ENCODE assay signal across 9 mouse cellular contexts in genomic region chr17:25475946-25476744, GRCm38 (mm10). TPM values are rescaled to one million over a fixed set of nuclear protein-coding genes. Genes with fewer than 3 reads are reported as not detected.
DNase-seq lines count a peak whose midpoint lies in the region; ATAC-seq and TF ChIP-seq lines count a peak whose summit lies in the region.
"Had no signal": no experiment of that assay in that cellular context is flagged by ENCODE, and none has a peak within 500 bp of the region (broad histone marks: within the 10 kb centered on the region; RNA-seq: fewer than 3 reads in every experiment).

No protein-coding gene starts in this region.

- H3K4me3 ChIP-seq in gastrocnemius, adult 2 months: no peak overlapping the region
- H3K4me3 ChIP-seq in forebrain, embryonic 13.5 days: no peak overlapping the region

- H3K9me3 ChIP-seq in forebrain, embryonic 13.5 days (replicated peaks): no peaks in the 10 kb centered on the region

- TF ChIP-seq CTCF in gastrocnemius, adult 2 months (IDR thresholded peaks at IDR 0.05): peak; percentile 93; the same call in 1 of the 2 replicates
- TF ChIP-seq CTCF in brain, embryonic 14.5 days (IDR thresholded peaks at IDR 0.05; ENCODE audit: borderline replicate concordance, extremely low read depth, insufficient read depth, insufficient read length): peak; percentile 81

- H3K27me3 ChIP-seq in forebrain, embryonic 13.5 days: peaks cover 71% of the 10 kb centered on the region

- TF ChIP-seq POLR2A in brain, embryonic 14.5 days (IDR thresholded peaks at IDR 0.05; ENCODE audit: borderline replicate concordance, extremely low read depth, insufficient read depth, insufficient read length, poor library complexity, severe bottlenecking): no peak

- ATAC-seq in forebrain, embryonic 13.5 days: peak; percentile 57; the same call in 1 of the 2 replicates

- H3K36me3 ChIP-seq in forebrain, embryonic 13.5 days (ENCODE audit: poor library complexity, severe bottlenecking): no peaks in the 10 kb centered on the region

- 33% methylated on average over 19 of the region's 19 CpGs for WGBS in forebrain, embryonic 13.5 days

- no peak for DNase-seq in gastrocnemius, adult 2 months
- DNase-seq in gastrocnemius, postnatal 36 days: no peak
- DNase-seq in A20 (ENCODE audit: low read depth, low spot score): peak; percentile 77
- DNase-seq in brain, embryonic 14.5 days (ENCODE audit: low read depth): peak; percentile 82
- peak; percentile 49 for DNase-seq in left cerebral cortex, adult 11 months (ENCODE audit: low spot score)
- DNase-seq in mesoderm, embryonic 11.5 days (ENCODE audit: low read depth, low spot score): peak; percentile 86
- DNase-seq in testis, postnatal 14 days (ENCODE audit: low spot score): peak; percentile 22

- H3K27ac ChIP-seq in gastrocnemius, adult 2 months: no peak overlapping the region
- no peak overlapping the region for H3K27ac ChIP-seq in forebrain, embryonic 13.5 days

- intact Hi-C loops in gastrocnemius, adult 2 months (cut with DNase I): loop anchor here (1.0 kb wide), 2 partner anchors 31 to 222 kb away; no protein-coding TSS in a partner anchor
- intact Hi-C loops in gastrocnemius, postnatal 36 days (cut with DNase I): loop anchor here (1.0 kb wide), 1 partner anchor 31 kb away; no protein-coding TSS in a partner anchor

- H3K9ac ChIP-seq in forebrain, embryonic 13.5 days: no peak overlapping the region

- peaks cover 12% of the 10 kb centered on the region for H3K4me1 ChIP-seq in forebrain, embryonic 13.5 days

- no peak overlapping the region for H3K4me2 ChIP-seq in forebrain, embryonic 13.5 days

RNA-seq across cellular contexts. Expression of gene Sstr5, which starts 20.9 kb away (rescaled TPM):
- total RNA-seq in gastrocnemius, adult 2 months (2021): not detected
- total RNA-seq in gastrocnemius, postnatal 36 days (2021): not detected
- polyA plus RNA-seq in brain, embryonic 14.5 days (2012; rRNA removed): 0.22 and 0.25 TPM in 2 replicates
- polyA plus RNA-seq in forebrain, embryonic 13.5 days (2015; fragmentation: Nextera tagmentation; extraction: Ambion mirVana): 0.10 and 0.11 TPM in 2 replicates

RNA-seq across cellular contexts. Expression of gene Tekt4, which starts 21.7 kb away (rescaled TPM):
- not detected for total RNA-seq in gastrocnemius, adult 2 months (2021)
- not detected for total RNA-seq in gastrocnemius, postnatal 36 days (2021)
- polyA plus RNA-seq in brain, embryonic 14.5 days (2012; rRNA removed): 1.1 and 1.4 TPM in 2 replicates
- polyA plus RNA-seq in forebrain, embryonic 13.5 days (2015; fragmentation: Nextera tagmentation; extraction: Ambion mirVana): 0.57 and 0.82 TPM in 2 replicates
- polyA plus RNA-seq: stomach, embryonic 16.5 days had no signal

RNA-seq across cellular contexts. Expression of gene Cacna1h, which starts 42.6 kb away (rescaled TPM):
- total RNA-seq in gastrocnemius, adult 2 months (2021): 1 to 10 TPM in 1 of 2 experiments, under 1 TPM in 1; 0.94 to 1.7 TPM
- total RNA-seq in gastrocnemius, postnatal 36 days (2021): 1 to 10 TPM in 1 of 2 experiments, under 1 TPM in 1; 0.94 to 1.2 TPM
- polyA plus RNA-seq in brain, embryonic 14.5 days (2012; rRNA removed): 90.4 and 118 TPM in 2 replicates
- 7.9 and 9.1 TPM in 2 replicates for polyA plus RNA-seq in forebrain, embryonic 13.5 days (2015; fragmentation: Nextera tagmentation; extraction: Ambion mirVana)

Comparison
In these comparisons a context has a peak if more than half of its experiments do, and no peak if none do; other contexts are left out.
1. DNase-seq: peak in A20 (single experiment), brain, embryonic 14.5 days (single experiment), left cerebral cortex, adult 11 months (single experiment), mesoderm, embryonic 11.5 days (single experiment) and testis, postnatal 14 days (single experiment); none in gastrocnemius, adult 2 months (single experiment) and gastrocnemius, postnatal 36 days (0 of 2).